Mouse (Mus musculus) hindbrain, embryonic 13.5 days (tissue): ENCODE data around the gene Tspan2. TPM values are rescaled to one million over a fixed set of nuclear protein-coding genes. Genes with fewer than 3 reads are reported as not detected.

Experiments
- ATAC-seq: fragments of 200-750 bp; cut with Nextera tagmentation; 2 replicates; pipeline ENCODE4 v1.8.0; 2017; ENCODE audit warnings: moderate TSS enrichment; ENCODE audit not compliant: low FRiP score
- H3K27ac ChIP-seq: fragments of 300-500 bp; sonication (generic); 2 replicates; pipeline ENCODE4 v1.5.1; 2015; ENCODE audit warnings: inconsistent platforms, mild to moderate bottlenecking, moderate library complexity
- H3K27me3 ChIP-seq: fragments of 300-500 bp; sonication (generic); 2 replicates; pipeline ENCODE4 v1.6.1; 2015; ENCODE audit warnings: mild to moderate bottlenecking, inconsistent platforms
- H3K36me3 ChIP-seq: fragments of 300-500 bp; sonication (generic); 2 replicates; pipeline ENCODE4 v1.6.1; 2015; ENCODE audit warnings: mild to moderate bottlenecking, inconsistent platforms
- H3K4me1 ChIP-seq: fragments of 300-500 bp; sonication (generic); replicated peaks from 2 replicates; pipeline ENCODE4 v1.6.1; 2015; ENCODE audit warnings: inconsistent platforms
- H3K4me2 ChIP-seq: fragments of 300-500 bp; sonication (generic); 2 replicates; pipeline ENCODE4 v1.6.1; 2015; ENCODE audit warnings: inconsistent platforms, mild to moderate bottlenecking, moderate library complexity
- H3K4me3 ChIP-seq: fragments of 300-500 bp; sonication (generic); 2 replicates; pipeline ENCODE4 v1.5.1; 2015; ENCODE audit warnings: mild to moderate bottlenecking, inconsistent platforms
- H3K9ac ChIP-seq: fragments of 300-500 bp; sonication (generic); 2 replicates; pipeline ENCODE4 v1.6.1; 2015; ENCODE audit warnings: mild to moderate bottlenecking, inconsistent platforms
- H3K9me3 ChIP-seq: fragments of 300-500 bp; sonication (generic); 2 replicates; pipeline ENCODE4 v1.6.1; 2016; ENCODE audit warnings: inconsistent platforms
- WGBS: fragments of 180-500 bp; shearing (Covaris S2); methylation state at CpG from one replicate; pipeline ENCODE4 v1.1.7; 2015; 5-methylcytosine and 5-hydroxymethylcytosine counted together
- polyA plus RNA-seq: library from polyadenylated mRNA; unstranded; fragments of >200 nt; fragmentation: Nextera tagmentation; extraction: Ambion mirVana; gene quantifications from 2 replicates; pipeline ENCODE4 v1.2.1, GENCODE M21; 2015

The Tspan2 gene
- 7.5 and 8.6 TPM in 2 replicates for polyA plus RNA-seq

DNA sequence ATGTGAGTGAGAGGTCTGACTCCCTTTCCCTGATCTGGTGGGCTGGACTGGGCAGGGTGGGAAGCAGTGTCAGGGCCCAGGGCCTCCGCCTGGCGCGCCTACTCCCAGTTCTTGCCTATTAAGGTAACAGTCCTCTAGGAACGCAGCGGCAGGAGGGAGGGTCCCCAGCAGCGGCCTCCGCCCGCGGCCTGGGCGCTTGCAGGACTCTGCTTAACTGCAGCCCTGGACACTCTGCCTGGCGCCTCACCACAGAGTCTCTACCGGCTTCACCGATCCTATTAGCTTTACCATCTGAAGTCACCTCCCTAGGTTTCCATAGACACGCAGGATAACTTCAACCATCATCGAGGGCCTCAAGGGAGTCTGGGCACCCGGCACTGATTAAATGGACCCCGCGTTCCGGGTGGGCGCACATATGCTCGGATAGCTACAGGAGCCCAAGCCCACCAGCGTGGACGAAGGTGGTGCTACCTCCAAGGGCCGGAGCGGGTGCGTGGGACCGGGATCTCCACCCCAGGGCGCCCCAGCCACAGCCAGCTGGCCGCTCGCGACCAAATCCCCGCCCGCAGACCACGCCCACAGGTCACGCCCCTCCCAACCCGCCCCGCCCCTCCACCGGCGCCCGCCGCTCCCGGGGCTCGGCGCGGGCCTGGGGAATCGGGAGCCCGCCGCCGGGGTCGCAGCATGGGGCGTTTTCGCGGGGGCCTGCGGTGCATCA is at the start of gene Tspan2:
TSS of gene Tspan2 (plus strand) at position 217 of the 718 bp plus-strand sequence.
- no peaks in the 10 kb centered on the region for H3K9me3 ChIP-seq
- WGBS = under 1% methylated on average over 53 of the region's 54 CpGs
- no peaks in the 10 kb centered on the region for H3K27me3 ChIP-seq
- peak; percentile 79 for ATAC-seq
- peak within 1 kb of the TSS; percentile 77 for H3K27ac ChIP-seq
- H3K9ac ChIP-seq = peak within 1 kb of the TSS; percentile 82
- H3K4me3 ChIP-seq = peak within 1 kb of the TSS; percentile 73
- peaks cover 21% of the 10 kb centered on the region for H3K4me1 ChIP-seq
- peak within 1 kb of the TSS; percentile 82 for H3K4me2 ChIP-seq
- H3K36me3 ChIP-seq = no peaks in the 10 kb centered on the region

DNA sequence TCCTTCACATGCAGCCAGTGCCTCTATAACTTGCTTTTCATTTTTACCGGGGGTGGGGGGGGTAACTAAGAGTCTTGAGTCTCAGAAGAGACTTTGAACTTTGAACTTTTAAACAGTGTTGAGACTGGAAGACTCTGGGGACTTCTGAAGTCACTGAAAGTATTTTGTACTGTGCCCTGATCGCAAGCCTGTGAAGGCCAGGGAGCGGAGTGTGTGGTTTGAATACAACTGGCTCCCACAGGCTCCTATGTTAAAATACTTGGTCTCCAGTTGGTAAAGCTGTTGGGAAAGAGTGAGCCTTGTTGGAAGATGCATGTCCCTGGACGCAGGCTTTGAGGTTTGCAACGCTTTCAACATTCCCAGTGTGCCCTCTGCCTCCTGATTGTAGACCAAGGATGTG is 47.5 kb upstream of the Tspan2 start:
- H3K27ac ChIP-seq = no peak overlapping the region
- no peaks in the 10 kb centered on the region for H3K27me3 ChIP-seq
- H3K9ac ChIP-seq = no peak overlapping the region
- 90% methylated on average over 5 of the region's 5 CpGs for WGBS
- no peaks in the 10 kb centered on the region for H3K9me3 ChIP-seq
- H3K4me1 ChIP-seq = 0 out of 2 replicates have a peak, but pooled peaks cover 4% of the 10 kb centered on the region
- no peak for ATAC-seq
- H3K36me3 ChIP-seq = no peaks in the 10 kb centered on the region
- H3K4me2 ChIP-seq = no peak overlapping the region
- no peak overlapping the region for H3K4me3 ChIP-seq

DNA sequence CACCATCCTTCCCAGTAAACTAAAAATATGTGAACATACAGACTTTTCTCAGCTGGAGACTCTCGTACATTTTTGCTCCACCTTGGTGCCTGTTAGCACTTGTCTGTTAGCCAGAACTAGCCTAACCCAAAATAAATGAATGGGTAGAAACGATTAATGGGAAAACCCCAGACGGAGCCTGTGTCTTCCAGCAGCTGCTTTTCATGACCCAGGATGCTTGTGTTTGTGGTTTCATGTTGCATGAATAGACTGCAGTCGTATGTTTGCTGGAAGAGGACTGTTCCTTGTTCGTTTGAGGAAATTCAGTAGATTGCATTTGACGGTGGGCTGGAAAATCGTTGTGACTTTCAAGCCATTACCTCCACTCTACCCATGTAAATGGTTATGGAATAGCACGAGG is 46.5 kb upstream of the Tspan2 start:
- H3K4me1 ChIP-seq = 0 out of 2 replicates have a peak, but pooled peaks cover 4% of the 10 kb centered on the region
- no peak overlapping the region for H3K4me3 ChIP-seq
- 79% methylated on average over 8 of the region's 8 CpGs for WGBS
- H3K36me3 ChIP-seq = no peaks in the 10 kb centered on the region
- no peak overlapping the region for H3K9ac ChIP-seq
- no peaks in the 10 kb centered on the region for H3K9me3 ChIP-seq
- no peak overlapping the region for H3K27ac ChIP-seq
- no peak overlapping the region for H3K4me2 ChIP-seq
- ATAC-seq = no peak
- H3K27me3 ChIP-seq = no peaks in the 10 kb centered on the region

DNA sequence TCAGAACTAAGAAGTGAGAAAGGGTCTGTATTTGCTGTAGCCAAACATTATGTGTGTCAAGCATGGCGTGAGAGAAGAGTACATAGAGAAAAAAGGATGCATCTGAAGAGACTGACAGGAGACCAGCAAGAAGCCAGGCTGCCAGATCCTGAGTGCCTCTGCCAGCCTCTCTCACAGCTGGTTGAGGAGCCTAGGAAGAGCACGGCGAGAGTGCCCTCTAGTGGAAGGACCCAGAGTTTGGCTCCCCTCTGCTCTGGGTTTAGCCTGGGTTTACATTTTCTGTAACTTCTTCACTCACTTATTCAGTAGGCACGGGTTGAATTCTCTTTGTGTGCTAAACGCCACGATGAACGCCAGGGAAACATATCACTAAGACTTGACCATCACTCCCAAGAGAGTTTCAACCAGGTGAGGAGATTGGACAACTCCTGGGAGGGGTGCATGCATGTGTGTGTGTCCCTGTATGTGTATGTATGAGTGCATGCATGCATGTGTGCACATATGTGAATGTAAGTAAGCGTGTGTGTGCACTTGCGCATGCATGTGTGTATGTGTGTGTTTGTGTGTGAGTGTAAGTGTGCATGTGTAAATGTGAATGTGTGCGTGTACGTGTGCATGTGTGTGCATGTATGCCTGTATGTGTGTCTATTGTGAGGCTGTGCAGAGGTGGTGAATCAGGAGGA is 42.4 kb upstream of the Tspan2 start:
- H3K36me3 ChIP-seq = no peaks in the 10 kb centered on the region
- 45% methylated on average over 11 of the region's 11 CpGs for WGBS
- H3K27me3 ChIP-seq = no peaks in the 10 kb centered on the region
- H3K27ac ChIP-seq = no peak overlapping the region
- H3K9ac ChIP-seq = no peak overlapping the region
- H3K4me2 ChIP-seq = no peak overlapping the region
- H3K4me3 ChIP-seq = no peak overlapping the region
- ATAC-seq = peak; percentile 83
- no peaks in the 10 kb centered on the region for H3K9me3 ChIP-seq
- H3K4me1 ChIP-seq = 0 out of 2 replicates have a peak, but pooled peaks cover 4% of the 10 kb centered on the region

DNA sequence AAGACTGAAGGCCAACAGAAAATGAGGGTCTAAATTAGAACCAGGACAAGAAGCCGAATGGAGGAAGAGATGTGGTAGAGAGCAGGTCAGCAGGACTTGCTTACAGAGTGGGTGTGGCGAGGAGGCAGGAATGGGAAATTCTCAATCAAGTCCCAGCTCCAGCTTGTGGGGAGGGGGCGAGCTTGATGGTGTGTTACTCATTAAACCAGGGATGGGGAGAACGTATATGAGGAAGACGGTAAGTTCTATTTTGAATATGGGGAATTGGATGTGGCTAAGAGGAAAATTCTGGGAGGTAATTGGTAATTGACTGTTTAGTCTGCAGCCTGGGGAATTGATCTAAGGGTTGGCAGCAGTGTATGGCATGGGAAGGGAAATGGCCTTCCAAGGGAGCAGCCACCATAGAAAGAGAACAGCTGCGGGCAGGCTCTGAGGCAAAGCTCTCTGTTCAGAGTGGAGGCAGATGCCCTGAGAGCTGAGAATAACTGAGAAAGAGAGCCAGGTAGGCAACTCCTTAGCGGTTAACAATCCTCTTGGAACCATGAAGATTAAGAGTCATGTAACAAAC is 41.5 kb upstream of the Tspan2 start:
- Histone ChIP-seq H3K27ac (no peak overlapping the region), H3K27me3 (no peaks in the 10 kb centered on the region), H3K9ac (no peak overlapping the region), H3K9me3 (no peaks in the 10 kb centered on the region), H3K36me3 (no peaks in the 10 kb centered on the region), H3K4me3 (no peak overlapping the region), H3K4me2 (no peak overlapping the region), H3K4me1 (0 out of 2 replicates have a peak, but pooled peaks cover 4% of the 10 kb centered on the region)
- ATAC-seq = no peak
- 79% methylated on average over 7 of the region's 7 CpGs for WGBS

DNA sequence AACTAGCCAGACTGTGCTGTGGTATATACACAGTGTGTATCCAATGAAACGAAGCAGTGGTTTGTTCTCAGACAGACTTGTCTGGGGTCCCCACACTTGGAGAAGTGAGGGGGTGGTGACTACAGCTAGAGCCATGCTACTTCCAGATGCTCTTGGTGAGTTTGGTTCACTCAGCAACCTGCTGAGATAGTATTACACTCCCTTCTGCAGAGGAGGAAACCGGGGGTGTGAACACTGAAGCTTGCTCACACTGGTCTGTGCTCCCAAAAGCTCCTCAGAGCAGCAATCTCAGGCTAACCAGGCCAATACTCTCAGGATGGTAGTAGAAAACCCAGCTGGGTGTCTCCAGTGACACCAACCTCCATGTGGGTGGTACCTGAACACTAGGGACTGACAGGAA is 36.2 kb upstream of the Tspan2 start:
- H3K9me3 ChIP-seq = no peaks in the 10 kb centered on the region
- H3K4me1 ChIP-seq = no peaks in the 10 kb centered on the region
- H3K27me3 ChIP-seq = no peaks in the 10 kb centered on the region
- H3K9ac ChIP-seq = no peak overlapping the region
- no peak overlapping the region for H3K27ac ChIP-seq
- 80% methylated on average over 2 of the region's 2 CpGs for WGBS
- no peak overlapping the region for H3K4me2 ChIP-seq
- ATAC-seq = no peak
- no peaks in the 10 kb centered on the region for H3K36me3 ChIP-seq
- H3K4me3 ChIP-seq = no peak overlapping the region

DNA sequence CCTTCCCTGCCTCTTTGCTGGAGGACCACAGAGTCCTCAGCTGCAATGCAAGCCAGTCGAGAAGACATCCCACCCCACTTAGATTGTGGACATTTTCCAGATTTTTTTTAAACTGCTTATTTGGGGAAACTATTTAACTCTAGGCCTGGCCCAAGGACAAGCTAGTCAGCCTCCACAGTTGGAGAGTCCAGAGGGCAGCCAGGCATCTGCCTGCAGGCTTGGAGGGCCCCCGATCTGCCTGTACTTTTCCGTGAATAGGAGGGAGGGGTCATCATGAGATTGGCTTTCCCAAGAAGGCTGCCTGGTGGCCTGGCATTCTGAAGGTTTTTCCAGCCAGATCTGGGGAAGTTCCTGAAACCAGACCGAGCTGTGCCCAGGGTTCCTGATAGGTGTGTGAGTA is 33.0 kb upstream of the Tspan2 start:
- H3K9ac ChIP-seq = no peak overlapping the region
- H3K27me3 ChIP-seq = no peaks in the 10 kb centered on the region
- no peak for ATAC-seq
- peaks cover 10% of the 10 kb centered on the region; the same call in 1 of the 2 replicates for H3K4me1 ChIP-seq
- WGBS = 81% methylated on average over 4 of the region's 4 CpGs
- H3K27ac ChIP-seq = no peak overlapping the region
- no peak overlapping the region for H3K4me2 ChIP-seq
- no peaks in the 10 kb centered on the region for H3K36me3 ChIP-seq
- H3K9me3 ChIP-seq = no peaks in the 10 kb centered on the region
- H3K4me3 ChIP-seq = no peak overlapping the region

DNA sequence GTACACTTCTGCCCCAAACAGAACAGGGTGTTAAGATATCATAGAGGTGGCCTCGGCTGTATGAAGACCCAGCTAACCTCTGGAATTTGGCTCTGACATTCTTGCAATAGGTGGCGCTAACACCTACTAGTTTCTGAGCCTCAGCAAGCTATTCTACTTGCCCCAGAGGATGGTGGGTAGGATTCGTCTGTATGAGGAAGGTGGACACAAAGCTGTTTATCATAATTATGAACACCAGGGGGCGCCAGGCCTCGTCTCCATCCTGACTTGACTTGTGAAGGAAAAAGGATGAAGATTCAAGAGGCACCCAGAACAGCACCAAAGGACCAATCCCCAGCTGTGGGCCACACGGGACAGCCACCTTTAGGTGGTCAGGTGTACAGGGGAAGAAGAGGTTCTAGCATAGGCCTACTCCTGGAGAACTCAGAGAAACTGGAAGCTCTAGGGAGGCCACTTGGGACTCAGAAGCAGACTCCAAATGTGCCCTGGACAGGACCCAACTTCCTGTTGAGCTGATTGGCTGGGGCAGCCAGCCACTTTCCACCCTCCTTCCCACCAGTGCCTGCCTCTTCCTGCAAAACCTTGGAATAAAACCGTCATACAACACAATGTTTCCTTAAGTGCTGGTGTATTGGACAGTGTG is 32.3 kb upstream of the Tspan2 start:
- Histone ChIP-seq H3K4me1 (peaks cover 10% of the 10 kb centered on the region; the same call in 1 of the 2 replicates), H3K27me3 (no peaks in the 10 kb centered on the region), H3K4me3 (no peak overlapping the region), H3K9ac (no peak overlapping the region), H3K4me2 (no peak overlapping the region), H3K36me3 (no peaks in the 10 kb centered on the region), H3K27ac (no peak overlapping the region), H3K9me3 (no peaks in the 10 kb centered on the region)
- WGBS = 50% methylated on average over 7 of the region's 7 CpGs
- ATAC-seq = no peak

DNA sequence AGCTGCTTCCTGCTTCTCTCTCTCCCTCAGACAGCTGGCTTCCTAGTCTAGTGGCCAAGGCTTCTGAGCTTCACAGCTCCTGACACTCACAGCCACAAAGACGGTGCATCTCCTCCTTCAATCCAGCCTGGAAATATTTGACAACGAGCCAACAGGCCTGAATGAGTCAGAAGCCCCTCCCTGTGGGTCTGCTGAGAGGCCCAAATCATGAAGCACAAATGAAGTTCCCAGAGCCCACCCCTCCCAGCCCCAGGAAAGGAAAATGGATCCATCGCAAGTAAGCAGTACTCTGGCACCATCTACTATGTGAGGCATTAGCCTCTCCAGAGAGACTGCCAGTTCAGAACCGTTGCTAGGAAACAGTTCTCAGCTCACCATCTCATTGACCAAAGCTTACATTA is 30.3 kb upstream of the Tspan2 start:
- Histone ChIP-seq H3K4me3 (no peak overlapping the region), H3K4me1 (peaks cover 10% of the 10 kb centered on the region; the same call in 1 of the 2 replicates), H3K4me2 (no peak overlapping the region), H3K9ac (no peak overlapping the region), H3K27ac (no peak overlapping the region), H3K27me3 (no peaks in the 10 kb centered on the region), H3K9me3 (no peaks in the 10 kb centered on the region), H3K36me3 (no peaks in the 10 kb centered on the region)
- 55% methylated on average over 4 of the region's 4 CpGs for WGBS
- peak; percentile 72 for ATAC-seq

DNA sequence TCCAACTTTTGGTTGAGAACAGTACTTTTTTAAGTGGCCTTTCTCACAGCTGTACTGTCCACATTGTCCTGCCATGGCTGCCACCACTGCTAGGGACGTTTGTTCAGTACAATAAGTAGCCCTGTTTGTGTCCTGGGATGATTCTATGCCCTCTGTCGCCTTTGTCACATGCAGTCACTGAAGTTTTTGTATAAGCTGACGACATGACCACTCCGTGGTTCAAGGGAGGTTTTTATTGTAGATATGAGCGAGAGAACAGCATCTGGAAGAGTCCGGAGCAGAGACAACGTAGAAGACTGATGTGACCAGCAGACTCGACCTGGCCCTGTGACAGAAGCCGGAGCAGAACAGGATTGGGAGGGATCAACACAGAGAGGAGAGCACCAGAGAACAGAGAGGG is 25.7 kb upstream of the Tspan2 start:
- Histone ChIP-seq H3K4me2 (no peak overlapping the region), H3K4me3 (no peak overlapping the region), H3K27ac (no peak overlapping the region), H3K9me3 (no peaks in the 10 kb centered on the region), H3K4me1 (peaks cover 10% of the 10 kb centered on the region; the same call in 1 of the 2 replicates), H3K9ac (no peak overlapping the region), H3K27me3 (no peaks in the 10 kb centered on the region), H3K36me3 (no peaks in the 10 kb centered on the region)
- ATAC-seq = no peak
- WGBS = 55% methylated on average over 9 of the region's 9 CpGs

DNA sequence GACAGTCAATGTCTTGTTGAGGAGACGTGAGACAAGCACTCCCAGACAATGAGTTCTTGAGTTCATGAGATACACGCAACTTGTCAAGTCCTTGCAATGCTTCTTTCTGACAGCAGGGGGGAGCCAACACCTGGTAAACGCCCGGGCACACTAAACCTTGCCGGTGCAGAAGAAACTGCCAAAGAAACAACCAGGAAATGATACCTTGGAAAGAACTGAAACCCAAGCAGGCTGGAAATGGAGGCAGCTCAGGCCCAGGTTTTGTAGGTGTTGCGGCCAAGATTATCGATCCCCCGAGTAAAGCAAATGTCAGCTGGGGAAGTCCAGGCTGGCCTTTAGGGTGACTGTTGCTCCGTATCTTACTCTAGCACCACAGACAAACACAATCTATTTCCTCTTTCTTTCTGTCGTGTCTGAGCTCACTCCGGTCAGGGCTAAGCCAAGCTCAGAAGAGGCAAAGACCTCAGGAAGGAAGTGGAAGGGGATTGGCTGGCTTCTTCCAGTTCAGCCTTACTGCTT is 19.2 kb upstream of the Tspan2 start:
- Histone ChIP-seq H3K9ac (no peak overlapping the region), H3K9me3 (no peaks in the 10 kb centered on the region), H3K4me1 (0 out of 2 replicates have a peak, but pooled peaks cover 2% of the 10 kb centered on the region), H3K4me2 (peak overlapping the region; percentile 25; the same call in 1 of the 2 replicates), H3K27me3 (0 out of 2 replicates have a peak, but pooled peaks cover 2% of the 10 kb centered on the region), H3K4me3 (no peak overlapping the region), H3K36me3 (no peaks in the 10 kb centered on the region), H3K27ac (no peak overlapping the region)
- WGBS = 43% methylated on average over 11 of the region's 11 CpGs
- peak; percentile 59; the same call in 1 of the 2 replicates for ATAC-seq

DNA sequence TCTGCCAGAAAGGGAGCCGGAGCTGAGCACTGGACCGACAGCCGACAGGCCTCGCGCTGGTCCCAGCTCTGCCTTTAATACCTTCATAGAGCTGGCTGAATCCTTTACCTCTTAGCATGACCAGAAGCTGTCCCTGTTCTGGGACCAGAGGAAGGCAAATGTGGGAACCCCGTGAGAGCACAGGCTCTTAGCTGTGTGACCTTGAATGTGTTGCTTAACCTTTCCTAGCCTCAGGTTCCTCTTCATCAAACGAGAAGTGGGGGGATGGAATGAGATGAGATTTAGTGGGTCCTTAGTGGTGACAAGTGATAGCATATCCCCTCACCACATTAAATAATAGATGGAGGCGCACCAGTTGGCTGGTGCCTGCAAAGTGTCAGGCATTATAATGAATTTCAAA is 18.5 kb upstream of the Tspan2 start:
- peak overlapping the region; percentile 43; the same call in 1 of the 2 replicates for H3K9ac ChIP-seq
- no peak for ATAC-seq
- WGBS = 89% methylated on average over 8 of the region's 8 CpGs
- 0 out of 2 replicates have a peak, but pooled peaks cover 2% of the 10 kb centered on the region for H3K4me1 ChIP-seq
- 0 out of 2 replicates have a peak, but pooled peaks cover 2% of the 10 kb centered on the region for H3K27me3 ChIP-seq
- H3K4me3 ChIP-seq = no peak overlapping the region
- no peak overlapping the region for H3K4me2 ChIP-seq
- no peaks in the 10 kb centered on the region for H3K36me3 ChIP-seq
- no peak overlapping the region for H3K27ac ChIP-seq
- no peaks in the 10 kb centered on the region for H3K9me3 ChIP-seq
